Mouse (Mus musculus) activated CD4-positive, CD25-positive, alpha-beta regulatory T cell, adult 9 weeks (primary cell): ENCODE measurements around the gene Smlr1. TPM values are rescaled to one million over a fixed set of nuclear protein-coding genes. Genes with fewer than 3 reads are reported as not detected.

Experiments
- polyA plus RNA-seq: library from polyadenylated mRNA; unstranded; fragments of 100-300 nt; shearing (Covaris generic); gene quantifications from one replicate; pipeline ENCODE4 v1.2.1, GENCODE M21; 2017

Smlr1 gene
- polyA plus RNA-seq, result not detected

GRCm38 (mm10) chr10:25535891-25536331, at the start of gene Smlr1:
Gene Smlr1 (minus strand): TSS chr10:25536267.

Other genes starting within 250 kb of the Smlr1 start
- 2.1 TPM for gene Akap7, start 228.4 kb downstream of the Smlr1 start, polyA plus RNA-seq
- 50.3 TPM for gene Epb41l2, start 176.5 kb downstream of the Smlr1 start, polyA plus RNA-seq